Mouse (Mus musculus) G1E (cell line): ENCODE results near the gene Med28. TPM values are rescaled to one million over a fixed set of nuclear protein-coding genes. Genes with fewer than 3 reads are reported as not detected.

Experiments used
- ATAC-seq: 2 replicates; pipeline ENCODE4 v1.8.0; 2016; ENCODE audit warnings: mild to moderate bottlenecking; ENCODE audit not compliant: insufficient number of reproducible peaks, poor library complexity, low FRiP score, severe bottlenecking; ENCODE audit errors: extremely low read depth
- DNase-seq: peaks from one replicate; pipeline ENCODE4 v3.0.0; 2012; ENCODE audit warnings: low spot score
- H3K27me3 ChIP-seq: 2 replicates; pipeline ENCODE4 v1.6.1; 2012; ENCODE audit warnings: mild to moderate bottlenecking, low read length, inconsistent platforms; ENCODE audit not compliant: insufficient read depth
- H3K36me3 ChIP-seq: replicated peaks from 2 replicates; pipeline ENCODE3; 2012; ENCODE audit warnings: mild to moderate bottlenecking, inconsistent platforms
- H3K4me1 ChIP-seq: 2 replicates; pipeline ENCODE4 v1.6.1; 2012; ENCODE audit warnings: low read depth, low read length, inconsistent platforms, mixed read lengths; ENCODE audit not compliant: insufficient read depth
- H3K4me3 ChIP-seq: 2 replicates; pipeline ENCODE4 v1.5.1; 2012; ENCODE audit warnings: low read depth, mild to moderate bottlenecking, inconsistent platforms, low read length, moderate library complexity, mixed read lengths
- H3K9me3 ChIP-seq: replicated peaks from 2 replicates; pipeline ENCODE4 v1.6.1; 2012; ENCODE audit warnings: inconsistent platforms
- CTCF ChIP-seq: IDR thresholded peaks from 2 replicates; pipeline ENCODE4 v1.5.1; 2012; ENCODE audit warnings: low read depth, low read length, inconsistent platforms, mixed read lengths
- GATA1 ChIP-seq: IDR thresholded peaks from 2 replicates; pipeline ENCODE4 v1.6.1; 2012; ENCODE audit warnings: borderline replicate concordance, low read length, inconsistent platforms, mixed read lengths
- GATA2 ChIP-seq: IDR thresholded peaks from 2 replicates; pipeline ENCODE4 v1.6.1; 2012; ENCODE audit warnings: low read depth, low read length, inconsistent platforms, borderline replicate concordance
- POLR2AphosphoS5 ChIP-seq: IDR thresholded peaks from 2 replicates; pipeline ENCODE4 v1.6.1; 2012; ENCODE audit warnings: low read depth, low read length, inconsistent platforms; ENCODE audit not compliant: insufficient replicate concordance
- TAL1 ChIP-seq: conservative IDR thresholded peaks from 2 replicates; pipeline ENCODE4 v1.6.1; 2012; ENCODE audit warnings: low read depth, low read length, inconsistent platforms, mixed read lengths
- polyA plus RNA-seq: library from polyadenylated mRNA; stranded (reverse); fragments of >175 nt; gene quantifications from 2 replicates; pipeline ENCODE4 v1.2.3, GENCODE M21; 2012
- total RNA-seq, 2 experiments: library from RNA; stranded (forward) in 1 of 2; stranded (reverse) in 1 of 2; fragments of 200-1000 nt in 1 of 2; fragments of >200 nt in 1 of 2; fragmentation: Nextera tagmentation in 1 of 2; gene quantifications; 2 replicates each; pipeline ENCODE4 v1.2.3; 2014 to 2017

The Med28 gene
- total and polyA plus RNA-seq, 3 experiments: 22.6 to 75.2 (median 49.2) TPM

DNA sequence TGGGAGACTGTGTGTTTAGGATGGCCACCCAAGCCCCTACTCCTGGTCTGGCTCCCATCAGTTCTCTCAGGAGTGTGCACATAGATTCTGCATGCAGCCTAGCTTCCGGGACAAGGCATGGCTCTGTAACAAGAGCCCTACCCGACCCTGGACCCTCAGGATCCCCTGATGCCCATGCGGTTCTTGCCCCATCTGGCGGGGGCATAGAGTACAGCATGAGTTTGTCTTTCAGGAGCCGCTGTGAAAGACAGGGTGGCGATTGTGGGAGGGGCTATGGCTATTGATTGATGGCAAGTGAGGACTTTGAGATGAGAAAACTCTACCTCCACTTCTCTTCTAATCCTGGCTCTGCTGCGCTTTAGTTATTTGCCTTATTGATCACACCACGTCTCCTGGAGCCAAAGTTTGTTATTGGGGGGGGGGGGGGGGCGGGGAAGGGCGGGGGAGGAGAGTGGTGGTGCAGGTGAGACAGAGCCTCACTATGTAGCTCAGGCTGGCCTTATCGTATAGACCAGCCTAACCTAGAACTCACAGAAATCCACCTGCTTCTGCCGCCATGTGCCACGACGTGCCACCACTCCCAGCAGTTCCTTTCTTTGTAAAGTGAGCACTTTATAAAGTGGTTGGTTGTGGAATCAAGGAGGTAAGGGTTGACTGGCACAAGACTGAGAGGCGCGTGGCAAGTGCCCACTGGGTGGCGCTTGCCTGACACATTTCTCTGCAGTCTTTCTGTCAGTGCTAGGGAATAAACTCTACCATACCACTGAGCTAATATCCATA lies 14.5 kb downstream of the Med28 start:
- Histone ChIP-seq H3K9me3 (no peaks in the 10 kb centered on the region), H3K36me3 (peaks cover 7% of the 10 kb centered on the region), H3K27me3 (peaks cover 11% of the 10 kb centered on the region), H3K4me1 (0 out of 2 replicates have a peak, but pooled peaks cover 2% of the 10 kb centered on the region), H3K4me3 (no peak overlapping the region)
- peak; percentile 25 for DNase-seq
- peak; percentile 47 for ATAC-seq
- no peak for TF ChIP-seq TAL1
- TF ChIP-seq POLR2AphosphoS5: no peak
- TF ChIP-seq GATA2: no peak
- no peak for TF ChIP-seq CTCF

- DNase-seq: no peak
- 0 out of 2 replicates have a peak, but pooled peaks cover 2% of the 10 kb centered on the region for H3K4me1 ChIP-seq
- no peak for ATAC-seq
- H3K9me3 ChIP-seq: no peaks in the 10 kb centered on the region
- no peak overlapping the region for H3K4me3 ChIP-seq
- H3K36me3 ChIP-seq: peaks cover 2% of the 10 kb centered on the region
- no peak for TF ChIP-seq TAL1
- TF ChIP-seq CTCF: no peak
- TF ChIP-seq GATA1: no peak
- H3K27me3 ChIP-seq: peaks cover 12% of the 10 kb centered on the region
Measured at GRCm38 (mm10) chr5:45535177-45535576, 15.1 kb downstream of the Med28 start.

GRCm38 (mm10) chr5:45539502-45539901 lies 19.5 kb downstream of the Med28 start:
- Histone ChIP-seq H3K9me3 (no peaks in the 10 kb centered on the region), H3K27me3 (peaks cover 20% of the 10 kb centered on the region), H3K4me3 (no peak overlapping the region), H3K4me1 (0 out of 2 replicates have a peak, but pooled peaks cover 2% of the 10 kb centered on the region), H3K36me3 (no peaks in the 10 kb centered on the region)
- DNase-seq (no peak), ATAC-seq (no peak)
- TF ChIP-seq GATA1: no peak
- no peak for TF ChIP-seq GATA2
- 0 out of 2 replicates have a peak, but pooled peaks have one; percentile 21 for TF ChIP-seq CTCF
- TF ChIP-seq TAL1: no peak
- TF ChIP-seq POLR2AphosphoS5: no peak

GRCm38 (mm10) chr5:45543374-45543773 lies 23.3 kb downstream of the Med28 start:
- TF ChIP-seq POLR2AphosphoS5 (no peak), CTCF (no peak), TAL1 (no peak), GATA1 (no peak), GATA2 (no peak)
- H3K9me3 ChIP-seq: no peaks in the 10 kb centered on the region
- no peak overlapping the region for H3K4me3 ChIP-seq
- no peaks in the 10 kb centered on the region for H3K36me3 ChIP-seq
- ATAC-seq (no peak), DNase-seq (no peak)
- H3K27me3 ChIP-seq: peaks cover 16% of the 10 kb centered on the region
- H3K4me1 ChIP-seq: no peaks in the 10 kb centered on the region

DNA sequence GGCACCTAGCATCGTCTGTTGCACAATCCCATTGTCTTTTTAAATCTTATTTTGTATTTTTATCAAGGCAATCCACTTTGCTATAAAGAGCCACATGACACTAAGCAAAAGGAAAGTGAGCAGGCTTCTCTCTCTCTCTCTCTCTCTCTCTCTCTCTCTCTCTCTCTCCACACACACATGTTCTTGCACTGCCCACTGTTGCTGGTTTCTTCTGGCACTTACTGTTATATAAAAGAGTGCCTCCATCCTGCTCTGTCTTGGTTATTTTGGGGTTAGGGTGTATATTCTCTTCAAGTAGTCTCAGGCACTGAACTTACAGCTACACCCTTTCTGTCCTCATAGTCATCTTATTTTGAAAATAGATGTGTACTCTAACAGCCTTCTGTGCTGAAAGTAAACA lies 29.6 kb downstream of the Med28 start:
- no peak for TF ChIP-seq GATA1
- TF ChIP-seq CTCF: no peak
- Histone ChIP-seq H3K4me3 (no peak overlapping the region), H3K4me1 (no peaks in the 10 kb centered on the region)

GRCm38 (mm10) chr5:45564054-45564453 lies 44.0 kb downstream of the Med28 start:
- TF ChIP-seq GATA2: no peak
- no peak for TF ChIP-seq GATA1
- no peak for TF ChIP-seq CTCF
- TF ChIP-seq TAL1: no peak
- TF ChIP-seq POLR2AphosphoS5: no peak
- Histone ChIP-seq H3K4me3 (no peak overlapping the region), H3K4me1 (no peaks in the 10 kb centered on the region), H3K36me3 (no peaks in the 10 kb centered on the region), H3K27me3 (peaks cover 6% of the 10 kb centered on the region; the same call in 1 of the 2 replicates), H3K9me3 (no peaks in the 10 kb centered on the region)
- DNase-seq: no peak
- no peak for ATAC-seq

More for the DNA sequence above, 29.6 kb downstream of the Med28 start:
- no peak for DNase-seq
- ATAC-seq: no peak
- Histone ChIP-seq H3K36me3 (no peaks in the 10 kb centered on the region), H3K27me3 (peaks cover 11% of the 10 kb centered on the region), H3K9me3 (no peaks in the 10 kb centered on the region)
